Mouse (Mus musculus) CH12.LX (cell line): ENCODE results near the gene Tex14. TPM values are rescaled to one million over a fixed set of nuclear protein-coding genes. Genes with fewer than 3 reads are reported as not detected.

ENCODE experiments used
- DNase-seq: peaks from one replicate; pipeline ENCODE4 v3.0.0-alpha.2; 2013; ENCODE audit errors: extremely low read depth
- H3K27ac ChIP-seq: 2 replicates; pipeline ENCODE4 v1.5.1; 2012; ENCODE audit warnings: low read depth, mild to moderate bottlenecking, control low read depth, moderate library complexity; ENCODE audit not compliant: insufficient read depth
- H3K27me3 ChIP-seq: replicated peaks from 2 replicates; pipeline ENCODE3; 2012; ENCODE audit warnings: inconsistent platforms
- H3K36me3 ChIP-seq, 2 experiments: replicated peaks in 1 of 2; 2 replicates each; pipeline versions ENCODE3 to v1.6.1; 2012; ENCODE audit warnings: inconsistent platforms in 1 of 2, low read length in 1 of 2, mild to moderate bottlenecking in 1 of 2, mixed read lengths in 1 of 2, moderate library complexity in 1 of 2; ENCODE audit not compliant: control insufficient read depth in 1 of 2, insufficient read depth in 1 of 2
- H3K4me1 ChIP-seq, 2 experiments: 2 replicates each; pipeline ENCODE4 v1.6.1; 2012; ENCODE audit warnings: inconsistent platforms in 1 of 2, moderate library complexity in 1 of 2; ENCODE audit not compliant: insufficient read depth in 2 of 2, control insufficient read depth in 1 of 2
- H3K4me2 ChIP-seq: 2 replicates; pipeline ENCODE4 v1.6.1; 2012; ENCODE audit warnings: low read depth, mild to moderate bottlenecking, control low read depth; ENCODE audit not compliant: poor library complexity, insufficient read depth, severe bottlenecking
- H3K4me3 ChIP-seq, 3 experiments: fragments of 150-350 bp in 1 of 3; sonication (generic) in 1 of 3; replicated peaks in 1 of 3; 2 replicates each; pipeline versions ENCODE3 to v1.5.1; 2011 to 2012; ENCODE audit warnings: low read depth in 2 of 3, low read length in 2 of 3, mild to moderate bottlenecking in 2 of 3, moderate library complexity in 2 of 3, control low read depth in 1 of 3, improper control_type of control experiment in 1 of 3, inconsistent platforms in 1 of 3, mixed read lengths in 1 of 3; ENCODE audit not compliant: poor library complexity in 1 of 3
- H3K79me2 ChIP-seq: replicated peaks from 2 replicates; pipeline ENCODE4 v1.6.1; 2012; ENCODE audit warnings: mild to moderate bottlenecking, moderate library complexity; ENCODE audit not compliant: control insufficient read depth, poor library complexity, insufficient read depth, severe bottlenecking; ENCODE audit errors: extremely low read depth
- H3K9ac ChIP-seq: 2 replicates; pipeline ENCODE4 v1.6.1; 2012; ENCODE audit warnings: low read depth, mild to moderate bottlenecking, control low read depth, moderate library complexity; ENCODE audit not compliant: insufficient read depth
- H3K9me3 ChIP-seq: replicated peaks from 2 replicates; pipeline ENCODE3; 2012; ENCODE audit warnings: low read length, inconsistent platforms, mixed read lengths
- BHLHE40 ChIP-seq: IDR thresholded peaks from 2 replicates; pipeline ENCODE4 v1.6.1; 2011; ENCODE audit warnings: mild to moderate bottlenecking, low read depth, low read length, improper control_type of control experiment
- CHD1 ChIP-seq: IDR thresholded peaks from 2 replicates; pipeline ENCODE4 v1.6.1; 2012; ENCODE audit warnings: low read depth, low read length, improper control_type of control experiment, inconsistent platforms
- CHD2 ChIP-seq: IDR thresholded peaks from 2 replicates; pipeline ENCODE4 v1.6.1; 2011; ENCODE audit warnings: low read length, improper control_type of control experiment
- CTCF ChIP-seq, 2 experiments: IDR thresholded peaks in 1 of 2; conservative IDR thresholded peaks in 1 of 2; 2 replicates each; pipeline ENCODE4 v1.5.1; 2011 to 2012; ENCODE audit warnings: low read depth in 2 of 2, low read length in 2 of 2, improper control_type of control experiment in 1 of 2, inconsistent platforms in 1 of 2, mild to moderate bottlenecking in 1 of 2, moderate library complexity in 1 of 2
- E2F4 ChIP-seq: IDR thresholded peaks from 2 replicates; pipeline ENCODE4 v1.6.1; 2011; ENCODE audit warnings: low read depth, low read length, improper control_type of control experiment; ENCODE audit not compliant: insufficient replicate concordance
- ELF1 ChIP-seq: IDR thresholded peaks from 2 replicates; pipeline ENCODE4 v1.6.1; 2014; ENCODE audit warnings: low read depth, mild to moderate bottlenecking, inconsistent platforms, low read length, improper control_type of control experiment
- EP300 ChIP-seq: IDR thresholded peaks from 2 replicates; pipeline ENCODE4 v1.6.1; 2011; ENCODE audit warnings: low read length, improper control_type of control experiment
- GABPA ChIP-seq: IDR thresholded peaks from 2 replicates; pipeline ENCODE4 v1.6.1; 2012; ENCODE audit warnings: low read depth, low read length, improper control_type of control experiment, inconsistent platforms; ENCODE audit not compliant: insufficient replicate concordance
- HCFC1 ChIP-seq: IDR thresholded peaks from 2 replicates; pipeline ENCODE4 v1.6.1; 2012; ENCODE audit warnings: low read depth, mild to moderate bottlenecking, inconsistent platforms, low read length, improper control_type of control experiment
- IRF4 ChIP-seq: IDR thresholded peaks from 2 replicates; pipeline ENCODE4 v1.6.1; 2014; ENCODE audit warnings: low read depth, mild to moderate bottlenecking, inconsistent platforms, low read length, improper control_type of control experiment
- MAFK ChIP-seq: IDR thresholded peaks from 2 replicates; pipeline ENCODE4 v1.6.1; 2011; ENCODE audit warnings: low read length, improper control_type of control experiment; ENCODE audit not compliant: insufficient replicate concordance
- MAX ChIP-seq: IDR thresholded peaks from 2 replicates; pipeline ENCODE4 v1.6.1; 2011; ENCODE audit warnings: low read length, improper control_type of control experiment
- MEF2A ChIP-seq: IDR thresholded peaks from 2 replicates; pipeline ENCODE4 v1.6.1; 2014; ENCODE audit warnings: low read depth, mild to moderate bottlenecking, inconsistent platforms, low read length, improper control_type of control experiment, borderline replicate concordance
- MXI1 ChIP-seq: IDR thresholded peaks from 2 replicates; pipeline ENCODE4 v1.6.1; 2011; ENCODE audit warnings: mild to moderate bottlenecking, low read depth, low read length, improper control_type of control experiment
- NELFE ChIP-seq: IDR thresholded peaks from 2 replicates; pipeline ENCODE4 v1.6.1; 2011; ENCODE audit warnings: low read depth, low read length, improper control_type of control experiment
- NRF1 ChIP-seq: IDR thresholded peaks from 2 replicates; pipeline ENCODE4 v1.6.1; 2014; ENCODE audit warnings: low read depth, mild to moderate bottlenecking, inconsistent platforms, low read length, improper control_type of control experiment, moderate library complexity
- PAX5 ChIP-seq: IDR thresholded peaks from 2 replicates; pipeline ENCODE4 v1.6.1; 2012; ENCODE audit warnings: low read length, inconsistent platforms, mixed read lengths
- POLR2A ChIP-seq: IDR thresholded peaks from 2 replicates; pipeline ENCODE4 v1.6.1; 2011; ENCODE audit warnings: low read depth, mild to moderate bottlenecking, improper control_type of control experiment, low read length
- POLR2AphosphoS2 ChIP-seq: IDR thresholded peaks from 2 replicates; pipeline ENCODE4 v1.6.1; 2011; ENCODE audit warnings: low read depth, low read length, improper control_type of control experiment
- RAD21 ChIP-seq: IDR thresholded peaks from 2 replicates; pipeline ENCODE4 v1.6.1; 2011; ENCODE audit warnings: low read depth, mild to moderate bottlenecking, low read length, improper control_type of control experiment, moderate library complexity
- SMC3 ChIP-seq: IDR thresholded peaks from 2 replicates; pipeline ENCODE4 v1.6.1; 2011; ENCODE audit warnings: low read depth, low read length, improper control_type of control experiment
- TBP ChIP-seq: conservative IDR thresholded peaks from 2 replicates; pipeline ENCODE4 v1.6.1; 2011; ENCODE audit warnings: low read depth, low read length, improper control_type of control experiment
- TCF12 ChIP-seq: IDR thresholded peaks from 2 replicates; pipeline ENCODE4 v1.6.1; 2014; ENCODE audit warnings: low read depth, mild to moderate bottlenecking, inconsistent platforms, low read length, improper control_type of control experiment
- UBTF ChIP-seq: IDR thresholded peaks from 2 replicates; pipeline ENCODE4 v1.6.1; 2012; ENCODE audit warnings: low read depth, mild to moderate bottlenecking, inconsistent platforms, low read length, improper control_type of control experiment, moderate library complexity
- USF1 ChIP-seq: IDR thresholded peaks from 2 replicates; pipeline ENCODE4 v1.6.1; 2014; ENCODE audit warnings: low read depth, mild to moderate bottlenecking, inconsistent platforms, low read length, improper control_type of control experiment
- ZC3H11A ChIP-seq: IDR thresholded peaks from 2 replicates; pipeline ENCODE4 v1.6.1; 2012; ENCODE audit warnings: low read depth, mild to moderate bottlenecking, inconsistent platforms, low read length, improper control_type of control experiment
- ZMIZ1 ChIP-seq: IDR thresholded peaks from 2 replicates; pipeline ENCODE4 v1.6.1; 2012; ENCODE audit warnings: low read depth, mild to moderate bottlenecking, inconsistent platforms, low read length, improper control_type of control experiment
- ZNF384 ChIP-seq: IDR thresholded peaks from 2 replicates; pipeline ENCODE4 v1.6.1; 2012; ENCODE audit warnings: low read depth, low read length, improper control_type of control experiment, inconsistent platforms
- dilution Hi-C: fragments of 300-500 bp; cut with MboI; formaldehyde crosslinking; loops from 2 replicates; pipeline ENCODE4 v1.14.3; 2020; ENCODE audit warnings: low sequenced_read_pairs; ENCODE audit not compliant: extremely low pct_unique_long_range_greater_than_20kb, extremely low pct_ligation_motif_present
- in situ Hi-C: fragments of 300-500 bp; cut with MboI; formaldehyde crosslinking; loops from 3 replicates; pipeline ENCODE4 v1.14.3; 2019; ENCODE audit warnings: low sequenced_read_pairs, low pct_ligation_motif_present, low pct_unique_long_range_greater_than_20kb, mixed read lengths
- polyA plus RNA-seq: library from polyadenylated mRNA; unstranded; fragments of >175 nt; gene quantifications from 2 replicates; pipeline ENCODE4 v1.2.1, GENCODE M21; 2012; ENCODE audit warnings: low read depth; ENCODE audit not compliant: insufficient read length
- total RNA-seq, 2 experiments: library from RNA; depleted of rRNA; stranded (reverse); fragments of 300-350 nt in 1 of 2; fragments of >200 nt in 1 of 2; gene quantifications; 2 replicates each; pipeline ENCODE4 v1.2.3; 2012 to 2014

Gene Tex14
- total and polyA plus RNA-seq, 3 experiments = 1.3 to 2.1 (median 1.4) TPM

- Histone ChIP-seq H3K9me3 (no peaks in the 10 kb centered on the region), H3K36me3 (no peaks in the 10 kb centered on the region), H3K4me2 (peak overlapping the region; percentile 30), H3K4me1 (peaks cover 13 to 54% of the 10 kb centered on the region in 2 experiments), H3K9ac (peak overlapping the region; percentile 59), H3K79me2 (no peaks in the 10 kb centered on the region), H3K27ac (0 out of 2 replicates have a peak overlapping the region, but pooled peaks have one; percentile 12), H3K27me3 (no peaks in the 10 kb centered on the region), H3K4me3 (peak overlapping the region in 1 of 3 experiments; percentile 21)
- TF ChIP-seq NELFE = no peak
- no peak; the same call in 1 of the 2 replicates for TF ChIP-seq POLR2A
- no peak for TF ChIP-seq SMC3
- peak; percentile 41 for TF ChIP-seq CHD2
- no peak for TF ChIP-seq RAD21
- TF ChIP-seq USF1 = no peak
- TF ChIP-seq TCF12 = 0 out of 2 replicates have a peak, but pooled peaks have one; percentile 16
- 0 out of 2 replicates have a peak, but pooled peaks have one; percentile 32 for TF ChIP-seq MXI1
- peak; percentile 34; the same call in 1 of the 2 replicates for TF ChIP-seq ELF1
- no peak for TF ChIP-seq UBTF
- TF ChIP-seq IRF4 = no peak; the same call in 1 of the 2 replicates
- 0 out of 2 replicates have a peak, but pooled peaks have one; percentile 48 for TF ChIP-seq ZNF384
- no peak for TF ChIP-seq ZC3H11A
- TF ChIP-seq TBP = no peak
- TF ChIP-seq EP300 = no peak
- TF ChIP-seq NRF1 = no peak
- no peak for TF ChIP-seq GABPA
- peak; percentile 34; the same call in 1 of the 2 replicates for TF ChIP-seq MAX
- TF ChIP-seq CTCF (conservative IDR thresholded peaks at IDR 0.05 in 1 of 2, IDR thresholded peaks at IDR 0.05 in 1 of 2; ENCODE audit: low read depth in 2 of 2, low read length in 2 of 2) = no peak
- no peak for DNase-seq
- dilution Hi-C loops (no loop called here), in situ Hi-C loops (no loop called here)
These were observed 62.8 kb downstream of the Tex14 start for GRCm38 (mm10) chr11:87467491-87468277.

- no peak for DNase-seq
- Histone ChIP-seq H3K4me2 (peak overlapping the region; percentile 30), H3K27me3 (no peaks in the 10 kb centered on the region), H3K9ac (peak overlapping the region; percentile 59; the same call in 1 of the 2 replicates), H3K36me3 (no peaks in the 10 kb centered on the region), H3K4me1 (peaks cover 13 to 56% of the 10 kb centered on the region in 2 experiments), H3K4me3 (no peak overlapping the region), H3K9me3 (no peaks in the 10 kb centered on the region), H3K27ac (no peak overlapping the region), H3K79me2 (no peaks in the 10 kb centered on the region)
- in situ Hi-C loops = no loop called here
- TF ChIP-seq MEF2A = no peak
- TF ChIP-seq BHLHE40 = no peak
- TF ChIP-seq CTCF (conservative IDR thresholded peaks at IDR 0.05 in 1 of 2, IDR thresholded peaks at IDR 0.05 in 1 of 2; ENCODE audit: low read depth in 2 of 2, low read length in 2 of 2) = no peak
- no peak for TF ChIP-seq E2F4
- TF ChIP-seq GABPA = no peak
- no peak for TF ChIP-seq MAFK
- no peak for TF ChIP-seq POLR2AphosphoS2
- no peak for TF ChIP-seq MAX
- no peak for TF ChIP-seq TCF12
- TF ChIP-seq PAX5 = no peak
- no peak for TF ChIP-seq HCFC1
- no peak for TF ChIP-seq CHD1
- no peak for TF ChIP-seq ELF1
- no peak for TF ChIP-seq POLR2A
- TF ChIP-seq ZMIZ1 = no peak
- TF ChIP-seq SMC3 = no peak
- TF ChIP-seq TBP = no peak
- no peak for TF ChIP-seq ZNF384
- dilution Hi-C loops = no loop called here
These were observed 63.4 kb downstream of the Tex14 start for GRCm38 (mm10) chr11:87468278-87468655.
